Mouse (Mus musculus) inflammation-experienced regulatory T-cells, adult 16 weeks (primary cell): Measurements from ENCODE around the gene Olfr164. TPM values are rescaled to one million over a fixed set of nuclear protein-coding genes. Genes with fewer than 3 reads are reported as not detected.

ENCODE experiments used
- polyA plus RNA-seq: library from polyadenylated mRNA; unstranded; fragments of 100-300 nt; shearing (Covaris generic); gene quantifications from one replicate; pipeline ENCODE4 v1.2.1, GENCODE M21; 2017

The Olfr164 gene
- 0.10 TPM for polyA plus RNA-seq

DNA sequence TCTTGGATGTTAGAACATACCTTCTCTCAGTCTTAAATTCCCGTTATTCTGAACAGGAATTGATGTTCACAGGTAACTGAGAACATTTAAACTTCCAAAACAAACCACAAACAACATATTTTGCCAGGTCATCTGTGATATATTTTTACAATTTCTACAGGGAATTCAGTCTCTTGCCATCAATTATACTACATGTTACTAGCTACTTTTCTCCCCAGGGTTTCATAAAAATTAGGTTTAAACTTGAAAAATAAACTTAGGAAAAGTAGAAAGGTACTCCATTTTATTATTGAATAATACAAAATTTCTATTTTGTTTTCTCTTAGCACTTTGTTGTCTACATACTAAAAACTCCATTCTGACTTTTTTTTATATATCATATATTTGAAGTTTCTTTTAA is at the start of gene Olfr164:
Gene Olfr164, minus strand, starts transcription at position 101 of the 400 bp plus-strand sequence.

Other genes with a start within 250 kb of the Olfr164 start
- gene Olfr165, start 109.1 kb upstream of the Olfr164 start, polyA plus RNA-seq: not detected
- gene Olfr166, start 169.6 kb upstream of the Olfr164 start, polyA plus RNA-seq: not detected
- gene Olfr167, start 208.2 kb upstream of the Olfr164 start, polyA plus RNA-seq: not detected
- not detected for gene Olfr168, start 221.5 kb upstream of the Olfr164 start, polyA plus RNA-seq